Mouse (Mus musculus) neural tube, embryonic 14.5 days (tissue): ENCODE results near the gene Pfdn6. TPM values are rescaled to one million over a fixed set of nuclear protein-coding genes. Genes with fewer than 3 reads are reported as not detected.
"Not testable (repeated sequence)": the region's sequence is repeated elsewhere in the genome, so short reads cannot be mapped to it uniquely, and the experiment has no call there.

Source experiments
- ATAC-seq: fragments of 200-750 bp; cut with Nextera tagmentation; 2 replicates; pipeline ENCODE4 v1.8.0; 2017; ENCODE audit warnings: low read depth, mild to moderate bottlenecking, moderate TSS enrichment, moderate library complexity
- H3K27ac ChIP-seq: fragments of 300-500 bp; sonication (generic); 2 replicates; pipeline ENCODE4 v1.5.1; 2014; ENCODE audit warnings: low read depth, mild to moderate bottlenecking, control low read depth, low read length, moderate library complexity, mixed read lengths
- H3K27me3 ChIP-seq: fragments of 300-500 bp; sonication (generic); 2 replicates; pipeline ENCODE4 v1.6.1; 2014; ENCODE audit warnings: low read length; ENCODE audit not compliant: control insufficient read depth, insufficient read depth
- H3K36me3 ChIP-seq: fragments of 300-500 bp; sonication (generic); 2 replicates; pipeline ENCODE4 v1.6.1; 2014; ENCODE audit warnings: low read length, mixed read lengths; ENCODE audit not compliant: control insufficient read depth, insufficient read depth
- H3K4me1 ChIP-seq: fragments of 300-500 bp; sonication (generic); 2 replicates; pipeline ENCODE4 v1.6.1; 2014; ENCODE audit warnings: low read length; ENCODE audit not compliant: control insufficient read depth, insufficient read depth
- H3K4me2 ChIP-seq: fragments of 300-500 bp; sonication (generic); 2 replicates; pipeline ENCODE4 v1.6.1; 2014; ENCODE audit warnings: mild to moderate bottlenecking, low read depth, low read length, control low read depth
- H3K4me3 ChIP-seq: fragments of 300-500 bp; sonication (generic); 2 replicates; pipeline ENCODE4 v1.5.1; 2014; ENCODE audit warnings: low read depth, low read length, control low read depth, mixed read lengths
- H3K9ac ChIP-seq: fragments of 300-500 bp; sonication (generic); replicated peaks from 2 replicates; pipeline ENCODE4 v1.6.1; 2014; ENCODE audit warnings: low read depth, mild to moderate bottlenecking, control low read depth, low read length, mixed read lengths
- H3K9me3 ChIP-seq: fragments of 300-500 bp; sonication (generic); 2 replicates; pipeline ENCODE4 v1.6.1; 2016; ENCODE audit warnings: low read length; ENCODE audit not compliant: control insufficient read depth
- WGBS: fragments of 180-500 bp; shearing (Covaris S2); extraction: QIAGEN DNeasy Blood & Tissue Kit; methylation state at CpG from one replicate; pipeline ENCODE4 v1.1.7; 2014; 5-methylcytosine and 5-hydroxymethylcytosine counted together
- polyA plus RNA-seq: library from polyadenylated mRNA; unstranded; fragments of >200 nt; fragmentation: Nextera tagmentation; extraction: Ambion mirVana; gene quantifications from 2 replicates; pipeline ENCODE4 v1.2.1, GENCODE M21; 2014

The Pfdn6 gene
- polyA plus RNA-seq, 1 experiment from 2014 or later, result 168 TPM

DNA sequence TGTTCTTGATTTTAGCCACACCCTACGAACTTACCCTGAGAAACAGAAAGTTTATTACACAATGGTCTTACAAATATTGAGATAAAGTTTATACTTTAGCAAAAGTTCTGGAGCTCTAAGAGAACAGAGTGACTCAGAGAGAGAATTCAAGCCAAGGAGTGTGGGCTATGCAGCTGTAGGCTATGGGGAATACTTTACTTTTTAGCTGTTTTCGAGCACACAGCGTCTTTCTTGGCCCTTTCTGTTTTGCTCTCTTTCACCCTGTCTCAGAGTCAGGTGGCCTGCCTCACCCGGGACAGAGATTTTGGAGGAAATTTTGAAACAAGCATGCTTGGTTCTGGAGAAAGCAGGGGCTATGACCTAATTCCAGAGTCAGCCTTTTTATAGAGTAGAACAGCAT is 42.0 kb downstream of the Pfdn6 start:
- 93% methylated on average over 4 of the region's 4 CpGs for WGBS
- H3K4me3 ChIP-seq, result not testable (repeated sequence)

DNA sequence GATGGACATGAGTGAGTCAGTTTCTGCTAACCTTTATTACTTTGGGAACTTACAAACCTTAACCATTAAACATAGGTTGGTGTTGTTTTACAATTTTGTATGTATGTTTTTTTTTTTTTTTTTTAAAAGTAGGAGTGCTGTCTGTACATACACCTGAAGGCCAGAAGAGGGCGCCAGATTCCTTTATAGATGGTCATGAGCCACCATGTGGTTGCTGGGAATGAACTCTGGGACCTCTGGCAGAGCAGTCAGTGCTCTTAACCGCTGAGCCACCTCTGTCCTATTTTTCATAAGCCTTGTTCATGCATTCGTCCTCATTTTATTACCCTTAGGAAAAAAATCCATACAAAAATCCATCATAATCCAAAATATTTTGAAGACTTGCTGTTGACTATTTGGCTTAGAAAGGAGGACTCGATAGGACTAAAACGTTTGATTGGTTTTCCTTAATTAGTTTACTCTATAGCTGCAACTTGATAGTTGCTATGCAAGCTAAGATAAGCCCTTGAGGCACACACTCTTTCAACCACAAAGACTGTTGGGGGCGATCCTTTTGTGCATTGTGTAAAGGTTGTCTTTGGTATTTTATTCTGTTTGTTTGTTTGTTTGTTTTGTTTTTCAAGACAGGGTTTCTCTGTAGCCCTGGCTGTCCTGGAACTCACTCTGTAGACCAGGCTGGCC is 42.9 kb downstream of the Pfdn6 start:
- no peak overlapping the region for H3K27ac ChIP-seq
- no peak overlapping the region for H3K4me2 ChIP-seq
- 45% methylated on average over 6 of the region's 6 CpGs for WGBS
- H3K9ac ChIP-seq, result no peak overlapping the region
- no peaks in the 10 kb centered on the region for H3K36me3 ChIP-seq
- no peaks in the 10 kb centered on the region for H3K9me3 ChIP-seq
- H3K27me3 ChIP-seq, result no peaks in the 10 kb centered on the region
- no peaks in the 10 kb centered on the region for H3K4me1 ChIP-seq
- no peak overlapping the region for H3K4me3 ChIP-seq
- ATAC-seq, result no peak

More for the DNA sequence above, 42.0 kb downstream of the Pfdn6 start:
- not testable (repeated sequence) for H3K9me3 ChIP-seq, H3K27me3 ChIP-seq, H3K27ac ChIP-seq, H3K4me1 ChIP-seq, H3K4me2 ChIP-seq, H3K36me3 ChIP-seq, H3K9ac ChIP-seq, ATAC-seq

DNA sequence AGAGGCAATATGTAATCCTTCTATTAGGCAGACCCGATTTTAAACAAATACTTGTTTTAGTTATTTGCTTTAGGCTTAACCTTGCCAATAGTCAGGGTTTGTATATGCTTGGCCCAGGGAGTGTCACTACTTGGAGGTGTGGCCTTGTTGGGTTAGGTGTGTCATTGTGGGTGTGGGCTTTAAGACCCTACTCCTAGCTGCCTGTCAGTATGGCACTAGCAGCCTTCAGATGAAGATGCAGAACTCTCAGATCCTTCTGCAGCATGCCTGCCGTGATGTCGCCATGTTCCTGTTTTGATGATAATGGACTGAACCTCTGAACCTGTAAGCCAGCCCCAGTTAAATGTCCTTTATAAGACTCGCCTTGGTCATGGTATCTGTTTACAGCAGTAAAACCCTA is 47.1 kb downstream of the Pfdn6 start:
- H3K36me3 ChIP-seq, H3K9ac ChIP-seq, H3K4me3 ChIP-seq, H3K27me3 ChIP-seq, H3K27ac ChIP-seq, ATAC-seq, H3K4me2 ChIP-seq, H3K9me3 ChIP-seq, H3K4me1 ChIP-seq: not testable (repeated sequence)
- WGBS, result 81% methylated on average over 4 of the region's 4 CpGs

DNA sequence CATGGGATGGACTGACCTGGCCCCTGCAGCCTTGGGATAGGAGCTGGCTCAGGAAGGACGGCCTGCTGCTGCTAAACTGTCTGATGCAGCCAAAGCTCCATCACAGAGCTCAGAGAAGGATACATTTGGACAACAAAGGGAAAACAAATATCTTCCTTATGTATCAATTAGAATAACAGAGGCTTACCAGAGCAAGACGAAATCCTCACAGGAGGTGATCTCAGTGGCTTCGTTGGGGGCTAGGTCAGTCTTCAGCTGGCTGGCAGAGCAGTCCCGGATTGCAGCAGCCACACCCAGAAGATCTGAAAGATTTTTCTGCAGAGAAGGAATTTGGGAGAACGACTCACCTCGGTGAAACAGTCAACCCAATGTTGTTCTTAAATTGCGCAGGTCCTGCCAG is 47.7 kb downstream of the Pfdn6 start:
- H3K9me3 ChIP-seq, result no peaks in the 10 kb centered on the region
- H3K4me3 ChIP-seq, result no peak overlapping the region
- no peaks in the 10 kb centered on the region for H3K36me3 ChIP-seq
- no peaks in the 10 kb centered on the region for H3K4me1 ChIP-seq
- H3K4me2 ChIP-seq, result no peak overlapping the region
- H3K27ac ChIP-seq, result no peak overlapping the region
- no peak for ATAC-seq
- H3K27me3 ChIP-seq, result no peaks in the 10 kb centered on the region
- WGBS, result 23% methylated on average over 7 of the region's 7 CpGs
- no peak overlapping the region for H3K9ac ChIP-seq

DNA sequence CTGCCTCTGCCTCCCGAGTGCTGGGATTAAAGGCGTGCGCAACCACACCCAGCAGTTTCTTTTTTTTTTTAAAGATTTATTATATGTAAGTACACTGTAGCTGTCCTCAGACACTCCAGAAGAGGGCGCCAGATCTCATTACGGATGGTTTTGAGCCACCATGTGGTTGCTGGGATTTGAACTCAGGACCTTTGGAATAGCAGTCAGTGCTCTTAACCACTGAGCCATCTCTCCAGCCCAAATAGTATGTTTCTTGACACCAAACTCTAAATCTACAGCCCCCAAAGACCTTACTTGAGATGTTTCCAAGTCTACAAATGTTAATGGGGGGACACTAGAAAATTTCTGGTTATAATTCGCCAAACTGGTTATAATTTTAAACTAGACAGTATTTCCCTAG is 48.3 kb downstream of the Pfdn6 start:
- H3K36me3 ChIP-seq, ATAC-seq: not testable (repeated sequence)

GRCm38 (mm10) chr17:33891357-33891756 is 48.8 kb downstream of the Pfdn6 start:
- H3K4me3 ChIP-seq, result no peak overlapping the region
- no peak overlapping the region for H3K9ac ChIP-seq
- H3K4me1 ChIP-seq, result no peaks in the 10 kb centered on the region
- H3K36me3 ChIP-seq, result no peaks in the 10 kb centered on the region
- ATAC-seq, result no peak
- H3K27me3 ChIP-seq, result no peaks in the 10 kb centered on the region
- no peak overlapping the region for H3K4me2 ChIP-seq
- no peaks in the 10 kb centered on the region for H3K9me3 ChIP-seq
- WGBS, result 72% methylated on average over 2 of the region's 2 CpGs
- H3K27ac ChIP-seq, result no peak overlapping the region

More for the DNA sequence above, 48.3 kb downstream of the Pfdn6 start:
- WGBS, result 75% methylated on average over 6 of the region's 6 CpGs
- not testable (repeated sequence) for H3K4me2 ChIP-seq, H3K9ac ChIP-seq, H3K27ac ChIP-seq, H3K4me1 ChIP-seq, H3K27me3 ChIP-seq, H3K9me3 ChIP-seq, H3K4me3 ChIP-seq

- Histone ChIP-seq H3K4me1 (no peaks in the 10 kb centered on the region), H3K4me3 (peak within 1 kb of the TSS; percentile 44), H3K36me3 (no peaks in the 10 kb centered on the region), H3K9ac (peak within 1 kb of the TSS; percentile 28; the same call in 1 of the 2 replicates), H3K9me3 (no peaks in the 10 kb centered on the region), H3K27ac (no peak within 1 kb of the TSS), H3K4me2 (peak within 1 kb of the TSS; percentile 52), H3K27me3 (no peaks in the 10 kb centered on the region)
- ATAC-seq, result peak; percentile 99
- under 1% methylated on average over 48 of the region's 49 CpGs for WGBS
Observed at GRCm38 (mm10) chr17:33890533-33891059, 49.5 kb downstream of the Pfdn6 start, which contains the start of gene Kifc1. Gene Kifc1 (minus strand): TSS chr17:33890661.

DNA sequence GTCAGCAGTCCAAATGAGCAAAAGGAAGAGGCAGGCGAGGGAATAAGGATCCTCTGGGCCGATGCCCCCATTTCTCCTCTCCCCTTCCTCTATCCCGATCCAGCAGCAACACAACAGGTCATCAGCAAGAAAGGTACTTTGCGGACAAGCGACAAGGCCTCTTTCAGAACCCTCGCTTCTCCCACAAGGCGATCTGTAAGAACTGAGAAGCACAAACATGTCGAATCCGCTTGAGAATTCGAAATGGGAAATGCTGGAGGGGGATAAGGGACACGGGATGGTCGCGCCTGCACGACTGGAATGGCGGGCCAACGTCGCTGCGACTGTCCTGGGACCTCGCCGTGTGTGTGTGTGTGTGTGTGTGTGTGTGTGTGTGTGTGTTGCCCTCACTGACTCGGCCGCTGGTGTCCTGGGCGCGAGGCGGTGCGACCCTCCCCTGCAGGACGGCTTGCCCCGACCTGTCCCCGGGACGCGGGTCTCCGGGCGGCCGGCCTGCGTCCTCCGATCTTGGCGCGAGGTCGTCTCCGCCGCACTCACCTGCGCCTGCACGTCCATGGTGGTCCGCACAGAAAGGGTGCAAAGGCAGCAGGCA is 50.1 kb downstream of the Pfdn6 start:
- not testable (repeated sequence) for H3K27me3 ChIP-seq, H3K27ac ChIP-seq, ATAC-seq, H3K4me1 ChIP-seq, H3K36me3 ChIP-seq, H3K9me3 ChIP-seq
- H3K4me3 ChIP-seq, result peak overlapping the region; percentile 44
- H3K4me2 ChIP-seq, result peak overlapping the region; percentile 52
- 0% methylated on average over 38 of the region's 44 CpGs for WGBS
- peak overlapping the region; percentile 28; the same call in 1 of the 2 replicates for H3K9ac ChIP-seq
